Mouse (Mus musculus) ES-E14 (cell line): ENCODE results near the gene Sfrp2.

Experiments
- HCFC1 ChIP-seq: IDR thresholded peaks from 2 replicates; pipeline ENCODE4 v1.6.1; 2012; ENCODE audit warnings: low read length, inconsistent platforms, borderline replicate concordance; ENCODE audit not compliant: insufficient read depth
- MAFK ChIP-seq: IDR thresholded peaks from 2 replicates; pipeline ENCODE4 v1.6.1; 2014; ENCODE audit warnings: mild to moderate bottlenecking, low read depth, low read length, inconsistent platforms; ENCODE audit not compliant: insufficient read depth
- ZC3H11A ChIP-seq: IDR thresholded peaks from 2 replicates; pipeline ENCODE4 v1.6.1; 2012; ENCODE audit warnings: low read depth, mild to moderate bottlenecking, inconsistent platforms, low read length, borderline replicate concordance
- ZNF384 ChIP-seq: IDR thresholded peaks from 2 replicates; pipeline ENCODE4 v1.6.1; 2012; ENCODE audit warnings: low read depth, low read length, inconsistent platforms

DNA sequence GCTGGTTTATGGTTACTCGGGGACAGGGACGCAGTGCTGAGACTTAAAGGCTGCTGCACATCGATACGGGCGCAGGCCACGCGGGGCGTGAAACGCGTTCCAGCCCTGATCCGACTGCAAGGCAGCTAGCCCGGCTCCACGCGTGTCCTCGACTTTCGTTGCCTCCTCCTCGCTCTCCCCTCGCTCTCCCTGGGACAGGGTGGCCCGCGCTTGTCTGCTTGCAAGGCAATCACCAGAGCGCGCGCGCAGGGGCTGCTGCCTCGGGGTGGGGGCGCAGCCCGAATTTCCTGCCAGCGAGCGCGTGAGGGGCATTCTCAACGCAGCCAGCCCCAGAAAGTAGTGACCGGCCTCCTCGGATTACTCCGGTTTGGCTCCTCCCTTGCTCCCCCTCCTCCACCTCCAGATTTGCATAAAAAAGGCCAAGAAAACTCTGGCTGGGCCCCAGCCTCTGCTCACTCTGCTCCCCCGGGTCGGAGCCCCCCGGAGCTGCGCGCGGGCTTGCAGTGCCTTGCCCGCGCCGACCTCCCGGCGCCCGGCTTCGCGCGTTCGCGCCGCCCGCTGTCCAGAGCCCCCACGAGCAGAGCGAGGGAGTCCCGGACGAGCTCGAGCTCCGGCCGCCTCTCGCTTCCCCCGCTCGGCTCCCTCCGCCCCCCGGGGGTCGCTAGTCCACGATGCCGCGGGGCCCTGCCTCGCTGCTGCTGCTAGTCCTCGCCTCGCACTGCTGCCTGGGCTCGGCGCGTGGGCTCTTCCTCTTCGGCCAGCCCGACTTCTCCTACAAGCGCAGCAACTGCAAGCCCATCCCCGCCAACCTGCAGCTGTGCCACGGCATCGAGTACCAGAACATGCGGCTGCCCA lies at the start of gene Sfrp2:
- TF ChIP-seq ZC3H11A (no peak), MAFK (no peak), ZNF384 (no peak), HCFC1 (no peak)
